Mouse (Mus musculus) WW6 (cell line): ENCODE measurements around the gene Pprc1.

Experiments
- DNase-seq: peaks from one replicate; pipeline ENCODE4 v3.0.0-alpha.2; 2013; ENCODE audit warnings: low read depth, low spot score

The Pprc1 gene

DNA sequence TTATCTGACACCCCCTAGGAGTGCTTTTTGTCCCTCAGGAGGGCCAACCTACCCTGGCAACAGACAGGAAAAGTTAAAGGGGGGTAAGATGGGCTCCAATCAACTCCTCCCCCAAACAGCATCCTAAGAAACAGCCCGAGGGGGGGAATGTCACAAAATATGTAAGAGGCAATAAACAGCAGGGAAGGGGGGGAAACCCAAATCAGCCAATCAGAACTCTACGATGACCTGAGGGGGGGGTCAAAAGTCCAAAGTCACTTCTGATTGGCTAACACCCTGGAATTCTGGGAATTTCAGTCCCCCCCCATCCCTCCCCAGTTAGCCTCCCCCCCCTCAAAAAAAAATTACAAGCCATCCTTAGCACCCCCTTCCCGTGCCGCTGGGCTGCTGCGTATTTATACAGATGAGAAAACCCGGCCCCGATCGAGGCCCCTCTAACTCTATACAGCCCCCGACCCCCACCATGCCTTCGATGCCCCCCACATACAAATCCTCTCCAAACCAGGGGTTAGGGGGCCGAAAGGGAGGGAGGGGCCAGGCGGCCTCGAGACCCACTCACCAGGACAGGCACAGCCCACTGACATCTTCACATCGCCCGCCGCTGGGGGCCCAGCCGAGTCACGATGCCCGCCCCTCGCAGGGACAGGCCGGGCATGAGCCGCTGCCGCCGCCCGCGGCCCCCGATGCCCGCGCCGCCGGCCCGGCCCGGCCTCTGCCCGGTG is at the start of gene Pprc1:
Pprc1 (plus strand) TSS at position 616 of the 722 bp plus-strand sequence.
- DNase-seq, result no peak

DNA sequence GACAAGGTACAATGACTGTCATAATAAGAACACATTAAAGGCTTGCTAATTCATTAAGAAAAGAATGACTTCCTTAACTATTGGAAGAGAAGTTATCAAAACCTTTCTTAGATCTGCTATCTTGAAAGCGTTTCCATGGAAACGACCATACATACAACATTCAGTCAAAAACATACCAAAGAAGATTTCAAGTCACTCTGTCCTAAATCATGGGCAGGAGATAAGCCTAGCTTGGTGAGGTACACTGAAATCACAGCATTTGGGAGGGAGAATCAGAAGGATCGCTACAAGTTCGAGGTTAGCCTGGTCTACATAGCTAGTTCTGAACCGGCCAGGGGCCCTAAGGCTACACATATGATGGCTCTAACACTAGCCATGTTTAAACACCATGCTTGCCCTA is 47.3 kb upstream of the Pprc1 start:
- DNase-seq, result no peak

DNA sequence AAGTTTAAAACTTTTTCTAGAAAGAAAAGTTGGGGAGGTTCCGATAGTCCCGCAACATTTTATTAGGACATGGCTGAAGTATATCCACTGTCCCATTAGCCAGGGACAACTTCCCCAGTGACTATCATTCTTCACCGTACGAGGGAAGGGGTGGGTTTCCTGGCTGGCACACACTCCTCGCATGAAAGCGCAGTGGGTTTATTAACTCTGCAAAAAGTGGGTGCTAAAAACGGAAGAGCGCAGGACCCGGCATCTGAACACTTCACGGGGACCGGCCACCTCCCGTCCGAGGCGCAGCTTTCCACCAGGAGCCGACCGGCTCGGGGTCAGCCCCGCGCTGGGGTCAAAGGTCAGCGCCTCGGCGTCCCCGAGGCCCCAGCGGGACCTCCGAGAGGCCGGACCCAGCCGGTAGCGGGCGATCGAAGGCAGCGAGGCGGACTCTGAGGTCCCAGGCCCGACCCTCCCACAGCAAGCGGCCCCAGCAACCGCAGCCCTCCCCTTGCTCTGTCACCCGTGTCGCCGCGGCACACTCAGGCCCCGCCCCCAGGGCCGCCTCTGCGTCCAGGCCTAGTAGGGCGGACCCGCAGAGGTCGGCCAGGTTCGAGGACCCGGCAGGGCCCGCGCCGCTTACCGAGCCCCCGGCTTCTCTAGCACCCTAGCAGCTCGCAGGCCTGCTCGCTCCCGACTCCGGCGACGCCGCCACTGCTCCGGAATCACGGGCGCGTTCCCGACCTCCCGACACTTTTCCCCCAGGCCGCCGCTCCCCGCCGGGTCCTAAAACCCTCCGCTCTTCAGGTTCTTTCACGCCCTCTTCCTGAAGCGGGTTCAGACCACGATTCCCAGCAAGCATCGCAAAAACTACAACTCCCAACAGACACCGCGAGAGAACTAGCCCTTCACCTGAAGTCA is 46.6 kb upstream of the Pprc1 start, which contains the start of gene Armh3:
Armh3 (minus strand) TSS at position 704 of the 909 bp plus-strand sequence.
- peak; percentile 84 for DNase-seq

DNA sequence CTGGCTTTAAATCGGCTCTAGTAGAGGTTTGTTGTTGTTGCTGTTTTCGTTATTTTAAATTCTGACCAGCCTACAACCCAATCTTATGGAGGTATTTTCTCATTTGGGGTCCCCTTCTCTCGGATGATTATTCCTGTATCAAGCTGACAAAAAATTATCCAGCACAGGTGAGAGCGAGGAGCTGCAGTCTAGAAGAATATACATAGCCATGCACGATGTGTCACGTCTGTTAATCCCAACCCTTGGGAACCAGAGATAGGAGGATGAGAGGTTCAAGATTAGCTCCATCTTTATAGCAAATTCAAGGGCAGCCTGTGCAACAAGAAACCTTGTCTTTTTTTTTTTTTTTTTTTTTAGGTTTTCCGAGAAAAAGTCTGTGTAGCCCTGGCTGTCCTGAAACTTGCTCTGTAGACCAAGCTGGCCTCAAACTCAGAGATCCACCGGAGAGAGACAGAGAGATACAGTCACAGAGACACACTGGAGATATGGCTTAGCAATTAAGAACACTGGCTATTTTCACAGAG is 45.9 kb upstream of the Pprc1 start:
- no peak for DNase-seq

DNA sequence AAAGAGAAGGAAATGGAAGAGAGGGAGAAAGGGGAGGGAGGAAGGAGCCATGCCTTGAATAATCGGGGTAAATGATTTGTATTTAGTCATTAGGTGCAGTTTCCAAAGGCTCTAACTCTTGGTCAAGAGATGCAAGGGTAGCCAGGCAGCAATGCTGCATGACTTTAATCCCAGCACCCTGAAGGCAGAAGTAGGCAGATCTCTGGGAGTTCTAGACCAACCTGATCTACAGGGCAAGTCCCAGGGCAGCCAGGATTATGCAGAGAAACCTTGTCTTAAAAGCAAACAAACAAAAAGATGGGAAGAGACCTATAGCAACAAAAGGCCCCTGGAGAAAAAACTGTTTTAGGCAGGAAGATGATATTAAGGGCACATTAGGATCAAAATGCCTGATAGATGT is 45.3 kb upstream of the Pprc1 start:
- DNase-seq, result no peak

DNA sequence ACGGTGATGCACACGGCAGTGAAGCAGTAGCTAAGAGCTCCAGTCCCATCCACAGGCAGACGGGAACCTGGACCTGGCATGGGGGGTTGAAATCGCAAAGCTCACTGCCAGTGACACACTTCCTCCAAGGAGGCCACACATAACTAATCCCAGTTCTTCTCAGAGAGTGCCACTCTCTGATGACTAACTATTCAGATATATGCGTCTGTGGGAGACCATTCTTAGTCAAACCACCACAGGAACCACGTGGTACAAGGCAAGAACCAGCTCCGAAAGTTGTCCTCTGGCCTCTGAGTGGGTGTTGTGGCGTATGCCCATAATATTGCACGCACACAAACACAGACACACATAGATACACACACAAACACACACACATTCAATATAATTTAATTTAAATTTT is 42.4 kb upstream of the Pprc1 start:
- no peak for DNase-seq

DNA sequence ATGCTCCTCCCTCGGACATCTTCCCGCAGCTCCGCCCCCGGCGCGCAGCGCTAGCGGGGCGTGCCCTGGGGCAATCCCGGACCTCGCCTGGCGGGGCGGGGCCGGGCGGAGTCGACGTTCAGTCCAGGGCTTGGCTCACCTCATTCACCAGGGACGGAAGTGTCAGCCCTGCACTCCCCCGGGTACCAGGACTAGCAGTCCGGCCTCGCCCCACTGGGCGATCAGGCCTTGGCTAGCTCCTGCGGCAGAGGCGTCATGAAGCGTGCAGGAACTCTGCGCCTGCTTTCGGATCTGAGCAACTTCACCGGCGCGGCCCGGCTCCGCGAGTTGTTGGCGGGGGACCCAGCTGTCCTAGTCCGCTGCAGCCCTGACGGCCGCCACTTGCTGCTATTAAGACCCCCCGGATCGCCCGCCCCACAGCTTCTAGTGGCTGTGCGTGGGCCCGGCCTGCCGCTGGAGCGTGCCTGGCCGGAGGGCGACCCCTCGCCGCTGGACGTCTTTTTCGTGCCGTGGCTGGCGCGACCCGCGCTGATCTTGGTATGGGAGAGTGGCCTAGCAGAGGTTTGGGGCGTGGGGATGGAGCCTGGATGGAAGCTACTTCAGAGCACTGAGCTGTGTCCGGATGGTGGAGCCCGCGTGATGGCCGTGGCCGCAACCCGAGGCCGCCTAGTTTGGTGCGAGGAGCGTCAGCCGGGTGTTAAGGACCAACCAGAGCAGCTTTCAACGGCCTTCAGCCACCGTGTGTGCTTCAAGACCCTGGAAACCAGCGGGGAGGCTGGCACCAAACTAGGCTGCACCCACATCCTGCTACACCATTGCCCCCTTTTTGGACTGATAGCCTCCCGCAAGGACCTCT is 41.1 kb upstream of the Pprc1 start, which contains the start of gene Hps6:
Hps6 (plus strand) TSS at position 138 of the 856 bp plus-strand sequence.
- no peak for DNase-seq

DNA sequence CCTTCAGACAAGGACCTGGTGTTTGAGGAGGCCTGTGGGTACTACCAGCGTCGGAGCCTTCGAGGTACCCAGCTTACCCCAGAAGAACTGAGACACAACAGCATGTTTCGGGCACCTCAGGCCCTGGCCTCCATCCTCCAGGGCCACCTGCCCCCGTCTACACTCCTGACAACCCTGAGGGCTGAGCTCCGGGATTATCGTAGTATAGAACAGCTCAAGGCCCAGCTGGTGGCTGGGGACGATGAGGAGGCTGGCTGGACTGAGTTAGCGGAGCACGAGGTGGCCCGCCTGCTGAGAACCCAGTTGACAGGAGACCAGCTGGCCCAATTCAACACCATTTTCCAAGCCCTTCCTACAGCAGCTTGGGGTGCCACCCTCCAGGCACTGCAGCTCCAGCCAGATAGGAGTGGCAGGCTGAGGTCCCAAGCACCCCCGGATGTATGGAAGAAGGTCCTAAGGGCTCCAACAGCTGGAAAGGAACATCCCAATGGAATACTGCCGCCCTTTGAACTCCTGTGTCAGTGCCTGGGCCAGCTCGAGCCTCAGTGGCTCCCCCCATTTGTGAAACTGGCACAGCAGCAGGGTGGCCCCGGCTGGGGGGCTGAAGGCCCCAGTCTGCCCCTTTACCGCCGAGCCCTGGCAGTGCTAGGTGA is 39.7 kb upstream of the Pprc1 start:
- DNase-seq, result no peak

DNA sequence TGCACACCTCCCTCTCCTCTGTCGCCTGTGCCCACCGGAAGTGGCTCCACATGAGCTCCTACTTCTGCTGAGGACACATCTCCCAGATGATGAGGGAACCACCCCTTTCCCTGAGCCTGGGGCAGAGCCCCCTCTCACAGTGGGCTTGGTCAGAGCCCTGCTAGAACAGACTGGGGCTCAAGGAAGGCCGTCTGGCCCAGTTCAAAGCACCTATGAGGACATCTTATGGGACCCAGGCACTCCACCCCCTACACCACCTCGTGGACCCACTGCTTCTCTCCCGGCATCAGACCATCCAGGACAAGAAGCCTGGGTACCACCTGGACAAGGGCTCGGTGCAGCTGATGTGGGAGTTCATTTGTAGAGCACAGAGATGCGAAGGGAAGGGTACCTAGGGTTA is 39.0 kb upstream of the Pprc1 start:
- DNase-seq, result no peak

DNA sequence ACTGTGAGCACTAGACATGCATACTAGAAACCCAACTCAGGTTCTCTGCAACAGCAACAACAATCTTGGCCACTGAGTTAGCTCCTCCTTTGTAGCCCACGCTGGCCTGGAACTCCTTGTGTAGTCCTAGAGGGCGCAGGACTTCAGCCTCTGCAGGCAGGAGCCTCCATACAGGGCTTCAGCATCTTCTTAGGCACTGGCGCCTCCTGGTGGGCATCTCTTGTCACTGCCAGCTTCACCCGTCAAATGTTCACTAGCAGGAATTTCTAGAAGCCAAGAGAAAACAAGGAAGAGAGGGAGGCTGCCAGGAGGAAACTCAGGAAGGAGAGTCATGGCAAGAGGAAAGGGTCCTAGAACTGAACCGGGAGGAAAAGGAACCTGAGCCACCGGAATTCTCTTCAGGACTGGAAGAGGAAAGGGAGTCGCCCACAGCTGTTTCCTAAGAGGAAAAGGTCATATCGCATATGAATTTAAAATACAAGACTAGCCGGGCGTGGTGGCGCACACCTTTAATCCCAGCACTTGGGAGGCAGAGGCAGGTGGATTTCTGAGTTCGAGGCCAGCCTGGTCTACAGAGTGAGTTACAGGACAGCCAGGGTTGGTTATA is 30.0 kb upstream of the Pprc1 start:
- peak; percentile 86 for DNase-seq

DNA sequence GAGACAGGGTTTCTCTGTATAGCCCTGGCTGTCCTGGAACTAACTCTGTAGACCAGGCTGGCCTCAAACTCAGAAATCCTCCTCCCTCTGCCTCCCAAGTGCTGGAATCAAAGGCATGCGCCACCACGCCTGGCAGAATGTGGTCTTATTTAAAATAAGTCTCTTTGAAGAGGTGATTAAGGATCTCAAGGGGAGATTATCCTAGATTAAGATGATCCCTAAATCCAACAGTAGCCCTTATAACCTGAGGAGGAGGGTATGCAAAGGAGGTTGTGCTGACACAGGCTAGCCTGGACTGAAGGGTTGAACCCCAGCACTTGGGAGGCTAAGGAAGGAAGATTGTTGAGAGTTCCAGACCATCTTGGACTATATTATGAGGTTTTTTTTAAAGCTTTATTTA is 28.7 kb upstream of the Pprc1 start:
- no peak for DNase-seq

DNA sequence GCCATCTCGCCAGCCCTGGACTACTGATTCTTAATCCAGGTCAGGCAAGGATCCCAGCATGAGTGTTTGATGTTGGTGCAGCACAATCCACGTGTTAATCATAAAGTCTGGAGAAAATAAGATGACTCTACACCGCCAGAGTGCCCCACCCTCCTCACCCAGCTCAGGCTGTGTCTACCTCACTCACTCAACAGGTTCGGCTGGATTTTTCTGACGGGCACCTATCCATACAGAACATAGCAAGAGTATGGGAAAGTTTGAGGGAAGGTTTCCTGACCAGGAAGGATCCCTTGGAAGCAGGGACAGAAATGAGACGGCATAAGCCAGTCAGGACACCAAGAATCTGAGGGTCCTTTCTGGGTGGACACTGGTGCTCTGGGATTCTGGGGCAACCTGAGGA is 19.7 kb upstream of the Pprc1 start:
- no peak for DNase-seq

DNA sequence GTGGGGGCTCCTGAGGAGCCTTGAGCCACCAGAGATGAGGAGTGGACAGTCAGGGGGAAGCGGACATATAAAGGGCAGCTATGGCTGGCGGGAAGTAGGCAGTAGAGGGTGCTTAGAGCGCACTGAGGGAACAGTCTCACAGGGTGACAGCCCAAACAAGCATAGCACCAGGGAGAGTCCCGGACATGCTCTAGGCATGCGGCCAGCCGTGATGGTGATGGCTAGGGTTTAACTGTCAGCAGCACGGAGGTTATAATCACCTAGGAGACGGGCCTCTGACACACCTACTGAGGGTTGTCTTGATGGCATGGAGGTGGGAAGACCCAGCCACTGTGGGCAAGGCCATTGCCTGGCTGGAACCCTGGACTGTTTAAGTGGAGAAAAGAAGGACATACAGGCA is 18.1 kb upstream of the Pprc1 start:
- DNase-seq, result no peak

DNA sequence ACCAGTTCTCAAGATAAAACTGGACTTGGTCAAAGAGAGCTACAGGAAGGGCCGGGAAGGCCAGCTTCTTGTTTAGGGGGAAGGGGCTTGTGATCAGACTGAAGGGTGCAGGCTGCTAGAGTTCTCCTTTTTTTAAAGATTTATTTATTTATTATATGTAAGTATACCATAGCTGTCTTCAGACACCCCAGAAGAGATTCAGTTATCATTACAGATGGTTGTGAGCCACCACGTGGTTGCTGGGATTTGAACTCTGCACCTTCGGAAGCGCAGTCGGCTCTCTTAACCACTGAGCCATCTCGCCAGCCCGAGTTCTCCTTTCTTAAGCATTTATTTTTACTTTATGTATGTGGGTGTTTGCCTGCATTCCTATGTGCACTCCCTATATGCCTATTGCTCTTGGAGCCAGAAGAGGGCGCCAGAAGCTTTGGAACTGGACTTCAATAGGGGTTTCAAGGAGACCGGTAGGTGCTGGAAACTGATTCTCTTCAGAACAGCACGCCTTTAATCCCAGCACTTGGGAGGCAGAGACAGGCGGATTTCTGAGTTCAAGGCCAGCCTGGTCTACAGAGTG is 15.9 kb upstream of the Pprc1 start:
- DNase-seq, result no peak

DNA sequence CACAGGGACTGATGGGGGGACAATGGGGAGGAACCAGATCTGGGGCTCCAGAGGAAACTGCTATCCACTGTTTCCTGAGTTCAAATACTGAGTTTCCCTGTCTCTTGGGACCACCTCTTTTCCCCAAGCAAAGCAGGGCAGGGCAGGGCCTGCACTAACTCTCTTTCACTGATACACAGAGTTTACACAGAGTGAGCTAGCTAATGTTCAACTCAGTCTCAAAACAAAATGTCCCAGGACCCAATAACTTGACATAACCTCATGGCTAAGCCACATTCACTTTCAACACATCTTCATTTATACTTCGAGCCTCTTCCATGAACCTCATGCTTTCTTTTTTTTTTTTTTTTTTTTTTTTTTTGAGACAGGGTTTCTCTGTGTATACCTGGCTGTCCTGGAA is 15.0 kb upstream of the Pprc1 start:
- DNase-seq, result no peak

DNA sequence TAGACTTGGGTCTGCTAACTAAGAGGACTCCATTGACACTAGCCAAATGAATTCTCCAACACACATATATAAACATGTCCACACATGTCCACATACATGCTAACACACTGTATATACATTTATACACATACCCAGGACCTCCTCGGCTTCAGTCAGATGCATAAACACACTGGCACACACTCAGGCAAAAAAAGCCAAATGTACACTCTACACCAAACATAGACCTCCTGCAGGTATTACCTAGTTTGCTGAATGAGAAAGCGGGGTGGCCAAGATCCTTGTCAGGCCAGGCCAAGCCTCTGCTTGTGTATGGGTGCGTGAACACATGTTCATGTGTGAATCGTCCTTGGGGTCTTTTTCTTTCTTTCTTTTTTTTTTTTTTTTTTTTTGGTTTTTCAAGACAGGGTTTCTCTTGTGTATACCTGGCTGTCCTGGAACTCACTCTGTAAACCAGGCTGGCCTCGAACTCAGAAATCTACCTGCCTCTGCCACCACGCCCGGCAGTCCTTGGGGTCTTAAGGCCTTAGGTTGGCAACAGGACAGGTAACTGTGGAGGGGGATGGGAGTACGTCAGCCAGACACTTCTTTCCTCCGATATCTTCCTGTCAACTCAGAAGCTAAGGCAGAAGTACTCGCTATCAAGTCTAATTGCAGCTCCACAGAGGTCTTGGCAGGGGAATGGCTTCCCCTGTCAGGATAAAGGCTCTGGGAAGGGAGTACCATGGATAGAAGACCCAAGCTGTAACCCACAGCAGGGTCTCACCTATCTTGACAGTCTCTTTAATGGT is 14.3 kb upstream of the Pprc1 start:
- no peak for DNase-seq

DNA sequence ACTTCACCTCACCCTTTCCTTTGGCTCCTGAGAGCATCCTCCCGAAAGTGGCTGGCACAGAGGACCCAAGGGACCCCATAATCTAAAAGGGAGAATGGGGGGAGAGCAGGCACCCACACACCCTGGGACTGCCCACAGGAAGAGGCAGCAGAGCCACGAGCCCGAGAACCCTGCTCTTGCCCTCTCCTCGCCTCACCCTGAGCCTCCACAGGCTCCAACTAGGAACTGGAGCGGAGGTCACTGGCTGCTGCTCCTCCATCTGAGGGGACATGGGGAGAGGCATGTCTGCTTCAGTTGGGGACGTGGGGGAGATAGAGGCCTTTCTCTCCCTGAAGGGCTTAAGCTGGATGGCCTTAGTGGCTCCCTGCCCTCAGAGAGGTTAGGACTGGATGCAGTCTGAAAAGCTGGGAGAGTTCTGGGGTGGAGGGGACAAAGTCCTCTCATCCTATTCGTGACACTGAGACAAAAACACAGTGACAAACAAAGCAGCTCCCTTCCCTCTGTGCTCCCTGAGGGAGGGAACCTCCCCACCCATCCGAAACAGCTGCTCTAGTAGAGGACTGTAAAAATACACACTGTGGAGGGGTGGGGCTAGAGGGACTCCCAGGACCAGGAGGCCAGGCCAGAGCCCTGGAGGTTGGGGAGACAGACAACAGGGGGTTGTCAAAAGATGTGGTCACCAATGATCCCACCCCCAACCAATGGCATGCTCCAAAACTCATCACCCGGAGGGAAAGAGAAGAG is 12.8 kb upstream of the Pprc1 start:
- DNase-seq, result no peak

DNA sequence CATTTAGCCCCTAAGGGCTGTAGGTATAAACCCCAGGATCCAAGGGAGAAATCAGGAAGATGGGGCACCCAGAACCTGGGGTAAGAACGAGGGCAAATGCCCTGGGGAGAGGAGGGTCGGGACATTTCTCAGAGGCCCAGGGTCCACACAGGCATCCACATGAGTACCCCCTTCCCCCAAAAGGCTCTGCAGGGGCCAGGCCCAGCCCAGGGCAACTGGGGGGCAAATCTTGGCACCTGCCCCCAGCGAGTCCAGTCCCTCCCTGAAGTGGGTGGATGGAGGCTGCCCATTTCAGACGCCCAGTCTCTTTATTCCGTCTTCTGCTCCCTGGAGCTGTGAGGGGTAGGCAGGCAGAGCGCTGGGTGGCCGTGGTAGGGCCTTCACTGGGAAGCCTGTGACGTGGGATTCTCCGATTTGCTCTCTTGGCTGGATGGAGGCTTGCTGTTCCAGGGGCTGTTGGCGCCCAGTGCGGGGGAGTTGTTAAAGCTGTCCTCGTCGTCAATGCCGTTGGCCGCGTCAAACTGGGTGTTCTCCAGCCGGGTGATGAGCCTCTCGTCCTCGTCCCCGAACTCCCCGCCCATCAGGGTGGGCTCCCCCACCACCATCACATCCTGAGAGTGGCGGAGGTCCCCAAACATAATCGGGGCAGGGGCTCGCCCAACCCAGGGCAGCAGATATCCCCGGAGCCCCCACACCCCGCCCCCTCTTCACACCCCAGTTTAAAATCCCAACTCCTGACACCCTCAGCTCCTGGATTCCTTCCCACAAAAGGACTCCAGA is 11.8 kb upstream of the Pprc1 start:
- no peak for DNase-seq
